Mouse (Mus musculus) left cerebral cortex, postnatal 14 days (tissue): ENCODE data around the gene Ddah1. TPM values are rescaled to one million over a fixed set of nuclear protein-coding genes. Genes with fewer than 3 reads are reported as not detected.

Source experiments
- DNase-seq, 2 experiments: peaks; one replicate each; pipeline ENCODE4 v3.0.0; 2021 to 2022; ENCODE audit warnings: low spot score in 2 of 2, mixed read lengths in 1 of 2
- intact Hi-C: fragments of 180-260 bp; cut with DNase I; formaldehyde crosslinking; loops from one replicate; pipeline ENCODE4 v1.15.1; 2025
- total RNA-seq, 2 experiments: library from RNA; stranded (reverse); gene quantifications; 2 replicates each; pipeline ENCODE4 v1.2.3; 2021

Gene Ddah1
- total RNA-seq, 2 experiments from 2014 or later = 72.2 to 73.3 TPM

- DNase-seq = no peak
- intact Hi-C loops = no loop called here
Observed at GRCm38 (mm10) chr3:145925506-145925905, 167.0 kb downstream of the Ddah1 start.

- intact Hi-C loops = no loop called here
- no peak for DNase-seq
Observed at GRCm38 (mm10) chr3:145929525-145930400, 171.3 kb downstream of the Ddah1 start.

GRCm38 (mm10) chr3:145933845-145934244 lies 175.4 kb downstream of the Ddah1 start:
- DNase-seq = no peak
- intact Hi-C loops = no loop called here

- peak; percentile 89 to 93 for DNase-seq
- intact Hi-C loops = no loop called here
Observed at GRCm38 (mm10) chr3:145937505-145938404, 179.3 kb downstream of the Ddah1 start, which contains the start of gene 2410004B18Rik. 2410004B18Rik (plus strand) TSS chr3:145938014.

GRCm38 (mm10) chr3:145938405-145939349 lies 180.2 kb downstream of the Ddah1 start:
- intact Hi-C loops = no loop called here
- DNase-seq = no peak

GRCm38 (mm10) chr3:145939402-145939801 lies 180.9 kb downstream of the Ddah1 start:
- DNase-seq = no peak
- intact Hi-C loops = no loop called here

DNA sequence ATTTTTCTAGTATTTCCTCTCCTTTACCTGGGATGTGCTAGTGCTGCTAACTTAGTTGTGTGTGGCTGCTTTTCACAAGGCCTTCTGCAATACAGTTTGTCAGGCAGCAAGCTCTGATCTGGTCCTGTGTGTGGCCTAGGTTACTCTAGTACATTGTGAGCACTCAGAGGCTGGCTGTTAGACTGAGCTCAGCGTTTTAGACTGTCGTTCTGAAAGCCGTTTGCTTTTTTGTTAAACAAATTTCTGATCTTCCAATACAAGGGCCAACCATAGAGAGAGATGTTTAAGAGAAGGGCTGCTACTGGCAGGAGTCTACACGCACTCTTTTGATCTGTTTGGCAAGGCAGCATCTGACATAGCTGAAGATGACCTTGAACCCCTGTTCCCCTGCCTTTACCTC lies 181.5 kb downstream of the Ddah1 start:
- no peak for DNase-seq
- intact Hi-C loops = loop anchor here (10.0 kb wide), 1 partner anchor 165 kb away; the partner anchor contains the start of gene Wdr63

- intact Hi-C loops = loop anchor here (2.0 to 10.0 kb wide), 2 partner anchors 163 to 237 kb away; partner anchors contain the start of gene Wdr63
Observed at GRCm38 (mm10) chr3:145941971-145942370, 183.5 kb downstream of the Ddah1 start.

More at GRCm38 (mm10) chr3:145941971-145942370, 183.5 kb downstream of the Ddah1 start:
- DNase-seq = peak; percentile 73 to 74

Other genes starting within 250 kb of the Ddah1 start
- gene Znhit6, start 182.5 kb upstream of the Ddah1 start, total RNA-seq = 10 to 100 TPM; 16.4 to 17.7 TPM
- 1 to 10 TPM; 5.6 to 9.4 TPM for gene Ccn1, start 108.7 kb upstream of the Ddah1 start, total RNA-seq
- 10 to 100 TPM; 15.0 to 15.2 TPM for gene Bcl10, start 164.1 kb downstream of the Ddah1 start, total RNA-seq
- 10 to 100 TPM; 36.6 to 42.2 TPM for gene 2410004B18Rik, start 179.3 kb downstream of the Ddah1 start, total RNA-seq
- gene Syde2, start 229.2 kb downstream of the Ddah1 start, total RNA-seq = 1 to 10 TPM; 2.6 to 3.2 TPM